Mouse (Mus musculus) hindbrain, embryonic 16.5 days (tissue): Measurements from ENCODE around the gene Thra. TPM values are rescaled to one million over a fixed set of nuclear protein-coding genes. Genes with fewer than 3 reads are reported as not detected.
A peak's percentile ranks its signal among the peaks of the same experiment; 100 is the strongest.

Source experiments
- ATAC-seq: fragments of 200-750 bp; cut with Nextera tagmentation; 2 replicates; pipeline ENCODE4 v1.8.0; 2017; ENCODE audit warnings: moderate TSS enrichment, moderate library complexity
- H3K27ac ChIP-seq: fragments of 300-500 bp; sonication (generic); 2 replicates; pipeline ENCODE4 v1.5.1; 2014; ENCODE audit warnings: low read depth, mild to moderate bottlenecking, control low read depth, low read length, moderate library complexity
- H3K27me3 ChIP-seq: fragments of 300-500 bp; sonication (generic); replicated peaks from 2 replicates; pipeline ENCODE4 v1.6.1; 2014; ENCODE audit warnings: low read length; ENCODE audit not compliant: control insufficient read depth, insufficient read depth
- H3K36me3 ChIP-seq: fragments of 300-500 bp; sonication (generic); 2 replicates; pipeline ENCODE4 v1.6.1; 2014; ENCODE audit warnings: mild to moderate bottlenecking, low read length, moderate library complexity, mixed read lengths; ENCODE audit not compliant: control insufficient read depth, insufficient read depth
- H3K4me1 ChIP-seq: fragments of 300-500 bp; sonication (generic); 2 replicates; pipeline ENCODE4 v1.6.1; 2014; ENCODE audit warnings: low read depth, low read length; ENCODE audit not compliant: control insufficient read depth, insufficient read depth
- H3K4me2 ChIP-seq: fragments of 300-500 bp; sonication (generic); 2 replicates; pipeline ENCODE4 v1.6.1; 2014; ENCODE audit warnings: mild to moderate bottlenecking, low read length, control low read depth, moderate library complexity
- H3K4me3 ChIP-seq: fragments of 300-500 bp; sonication (generic); 2 replicates; pipeline ENCODE4 v1.5.1; 2014; ENCODE audit warnings: mild to moderate bottlenecking, low read length, control low read depth, moderate library complexity
- H3K9ac ChIP-seq: fragments of 300-500 bp; sonication (generic); 2 replicates; pipeline ENCODE4 v1.6.1; 2014; ENCODE audit warnings: low read depth, mild to moderate bottlenecking, control low read depth, low read length, moderate library complexity
- H3K9me3 ChIP-seq: fragments of 300-500 bp; sonication (generic); 2 replicates; pipeline ENCODE4 v1.6.1; 2014; ENCODE audit warnings: mild to moderate bottlenecking, low read length, moderate library complexity; ENCODE audit not compliant: control insufficient read depth
- WGBS: fragments of 180-500 bp; shearing (Covaris S2); extraction: QIAGEN DNeasy Blood & Tissue Kit; methylation state at CpG from one replicate; pipeline ENCODE4 v1.1.7; 2014; 5-methylcytosine and 5-hydroxymethylcytosine counted together
- polyA plus RNA-seq: library from polyadenylated mRNA; unstranded; fragments of >200 nt; fragmentation: Nextera tagmentation; extraction: Ambion mirVana; gene quantifications from 2 replicates; pipeline ENCODE4 v1.2.1, GENCODE M21; 2015

Thra gene
- polyA plus RNA-seq, 1 experiment from 2014 or later: 144 TPM

DNA sequence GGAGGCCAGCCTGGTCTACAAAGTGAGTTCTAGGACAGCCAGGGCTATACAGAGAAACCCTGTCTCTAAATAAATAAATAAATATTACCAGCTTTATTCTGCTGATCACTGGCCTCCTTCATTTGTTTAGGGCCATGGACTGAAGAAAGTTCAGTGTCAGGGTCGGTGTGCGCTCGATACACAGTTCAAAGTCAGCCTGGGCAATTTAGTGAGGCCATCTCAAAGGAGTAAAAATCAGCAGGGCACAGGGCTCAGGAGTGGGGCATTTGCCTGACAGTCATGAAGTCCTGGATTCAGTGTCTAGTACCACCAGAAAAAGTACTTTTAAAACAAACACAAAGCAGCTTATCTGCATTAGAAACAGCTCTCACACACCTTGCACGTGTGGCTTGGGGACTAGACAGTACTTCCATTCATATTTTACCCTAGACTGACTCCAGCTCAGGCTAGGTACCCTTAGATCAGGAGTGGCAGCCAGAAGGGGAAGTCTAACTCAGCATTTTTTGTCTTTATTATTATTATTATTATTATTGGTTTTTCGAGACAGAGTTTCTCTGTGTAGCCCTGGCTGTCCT is 50.3 kb downstream of the Thra start:
- Histone ChIP-seq H3K9me3 (no peaks in the 10 kb centered on the region), H3K4me2 (no peak overlapping the region), H3K4me3 (no peak overlapping the region), H3K27me3 (no peaks in the 10 kb centered on the region), H3K4me1 (peaks cover 21% of the 10 kb centered on the region), H3K36me3 (no peaks in the 10 kb centered on the region), H3K9ac (no peak overlapping the region), H3K27ac (no peak overlapping the region)
- WGBS: 84% methylated on average over 5 of the region's 5 CpGs
- ATAC-seq: no peak

DNA sequence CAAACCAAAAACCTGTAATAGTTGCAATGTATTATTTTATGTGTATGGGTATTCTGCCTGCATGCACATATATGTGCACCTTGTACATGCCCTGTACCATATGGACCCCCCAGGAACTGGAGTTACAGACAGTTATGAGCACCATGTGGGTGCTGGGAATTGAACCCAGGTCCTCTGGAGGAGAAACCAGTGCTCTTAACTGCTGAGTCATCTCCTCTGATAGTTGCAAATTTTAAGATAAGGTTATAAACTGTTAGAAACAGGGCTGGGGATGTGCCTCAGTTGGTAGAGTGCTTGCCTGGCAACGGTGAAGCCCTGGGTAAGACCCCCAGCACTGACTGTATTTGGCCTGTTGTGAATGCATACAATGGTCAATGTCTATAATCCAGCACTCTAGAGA is 51.0 kb downstream of the Thra start:
- 70% methylated on average over 1 of the region's 1 CpGs for WGBS
- ATAC-seq: no peak

DNA sequence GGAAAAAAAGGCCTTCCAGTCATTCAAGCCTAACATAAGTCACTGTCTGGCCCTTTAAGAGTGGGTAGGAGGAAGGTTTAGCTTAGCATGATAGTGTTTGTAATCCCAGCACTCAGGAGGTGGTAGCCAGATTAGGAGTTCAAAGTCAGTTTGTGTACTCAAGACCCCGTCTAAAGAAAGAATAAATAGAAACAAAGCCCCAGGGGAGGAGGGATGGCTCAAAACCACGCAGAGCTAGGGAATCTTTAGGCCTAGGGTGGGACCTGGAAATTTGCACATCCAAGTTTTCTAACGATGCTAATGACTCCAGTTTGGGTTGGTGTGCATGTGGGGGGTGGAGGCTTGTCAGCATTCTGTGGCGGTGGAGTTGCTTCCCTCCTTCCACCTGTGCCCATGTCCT is 51.6 kb downstream of the Thra start:
- H3K36me3 ChIP-seq: no peaks in the 10 kb centered on the region
- H3K9me3 ChIP-seq: no peaks in the 10 kb centered on the region
- no peak overlapping the region for H3K4me3 ChIP-seq
- no peak overlapping the region for H3K4me2 ChIP-seq
- H3K27ac ChIP-seq: no peak overlapping the region
- H3K9ac ChIP-seq: no peak overlapping the region
- WGBS: 6% methylated on average over 4 of the region's 4 CpGs
- H3K27me3 ChIP-seq: no peaks in the 10 kb centered on the region
- no peak for ATAC-seq
- peaks cover 13% of the 10 kb centered on the region for H3K4me1 ChIP-seq

More for the DNA sequence above, 51.0 kb downstream of the Thra start:
- Histone ChIP-seq H3K9ac (no peak overlapping the region), H3K27me3 (no peaks in the 10 kb centered on the region), H3K4me1 (peaks cover 17% of the 10 kb centered on the region), H3K27ac (no peak overlapping the region), H3K4me3 (no peak overlapping the region), H3K4me2 (no peak overlapping the region), H3K9me3 (no peaks in the 10 kb centered on the region), H3K36me3 (no peaks in the 10 kb centered on the region)

DNA sequence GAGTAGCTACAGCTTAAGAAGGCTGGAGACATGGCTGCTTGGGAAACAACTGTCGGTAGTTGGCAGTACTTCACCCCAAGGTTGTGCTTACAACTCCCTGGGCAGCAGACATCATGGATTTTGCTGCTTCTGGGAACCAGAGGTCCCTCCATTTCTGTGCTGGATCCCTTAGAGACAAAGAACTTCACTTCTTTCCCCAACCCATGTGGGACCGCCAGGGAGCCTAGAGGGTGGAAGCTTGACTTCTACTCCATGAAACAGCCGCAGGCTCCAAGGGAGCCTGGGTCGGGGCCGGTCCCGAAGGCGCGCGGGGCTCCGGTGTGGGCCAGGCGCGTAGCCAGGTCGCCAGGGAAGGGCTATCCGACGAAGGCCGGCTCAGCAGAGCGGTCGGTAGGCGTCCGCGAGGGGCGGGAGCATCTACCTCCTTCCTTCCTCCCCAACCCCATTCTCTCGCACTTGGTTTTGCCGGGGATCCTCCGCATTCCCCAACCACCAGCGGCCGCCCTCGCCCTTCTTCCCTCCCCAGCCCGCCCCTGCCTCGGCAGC is 54.1 kb downstream of the Thra start:
- Histone ChIP-seq H3K4me1 (peaks cover 30% of the 10 kb centered on the region), H3K9ac (peak overlapping the region; percentile 99), H3K4me3 (peak overlapping the region; percentile 74), H3K36me3 (no peaks in the 10 kb centered on the region), H3K4me2 (peak overlapping the region; percentile 75), H3K27ac (peak overlapping the region; percentile 100), H3K27me3 (no peaks in the 10 kb centered on the region), H3K9me3 (no peaks in the 10 kb centered on the region)
- WGBS: 0% methylated on average over 22 of the region's 30 CpGs
- ATAC-seq: peak; percentile 67

DNA sequence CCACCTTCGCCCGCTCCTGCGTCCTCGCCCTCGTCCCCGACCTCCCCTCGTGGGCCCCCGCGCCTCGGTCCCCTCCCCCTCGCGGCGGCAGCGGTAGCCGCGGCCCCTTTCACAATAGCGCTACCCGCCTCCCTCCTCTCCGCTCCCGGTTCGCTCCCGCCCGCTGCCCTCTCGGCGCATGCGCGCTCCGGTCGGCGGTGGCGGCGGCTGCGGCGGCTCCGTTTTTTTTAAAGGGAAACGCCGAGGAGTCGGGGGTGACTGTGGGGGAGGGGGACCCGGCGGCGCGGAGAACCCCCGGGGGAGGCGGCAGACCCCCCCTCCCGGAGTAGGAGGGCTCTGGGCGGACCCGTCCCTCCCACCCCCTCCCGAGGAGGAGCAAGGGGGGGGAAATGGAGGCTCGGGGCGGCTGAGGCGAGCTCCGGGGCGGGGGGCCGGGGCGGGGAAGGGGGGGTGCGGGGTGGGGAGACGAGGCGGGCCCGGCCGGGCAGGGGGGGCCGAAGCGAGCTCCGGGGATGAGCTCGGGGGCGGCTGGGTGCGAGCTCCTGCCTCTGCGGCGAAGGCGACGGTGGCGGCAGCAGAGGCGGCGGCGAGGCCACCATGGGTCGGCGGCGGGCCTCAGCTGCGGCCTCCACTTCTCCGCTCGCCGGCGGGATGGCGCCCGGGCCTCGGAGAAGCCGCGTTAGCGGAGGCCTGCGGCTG is 54.7 kb downstream of the Thra start, which contains the start of gene Msl1:
Gene Msl1, plus strand, starts transcription at position 502 of the 699 bp plus-strand sequence.
- WGBS: under 1% methylated on average over 66 of the region's 89 CpGs

DNA sequence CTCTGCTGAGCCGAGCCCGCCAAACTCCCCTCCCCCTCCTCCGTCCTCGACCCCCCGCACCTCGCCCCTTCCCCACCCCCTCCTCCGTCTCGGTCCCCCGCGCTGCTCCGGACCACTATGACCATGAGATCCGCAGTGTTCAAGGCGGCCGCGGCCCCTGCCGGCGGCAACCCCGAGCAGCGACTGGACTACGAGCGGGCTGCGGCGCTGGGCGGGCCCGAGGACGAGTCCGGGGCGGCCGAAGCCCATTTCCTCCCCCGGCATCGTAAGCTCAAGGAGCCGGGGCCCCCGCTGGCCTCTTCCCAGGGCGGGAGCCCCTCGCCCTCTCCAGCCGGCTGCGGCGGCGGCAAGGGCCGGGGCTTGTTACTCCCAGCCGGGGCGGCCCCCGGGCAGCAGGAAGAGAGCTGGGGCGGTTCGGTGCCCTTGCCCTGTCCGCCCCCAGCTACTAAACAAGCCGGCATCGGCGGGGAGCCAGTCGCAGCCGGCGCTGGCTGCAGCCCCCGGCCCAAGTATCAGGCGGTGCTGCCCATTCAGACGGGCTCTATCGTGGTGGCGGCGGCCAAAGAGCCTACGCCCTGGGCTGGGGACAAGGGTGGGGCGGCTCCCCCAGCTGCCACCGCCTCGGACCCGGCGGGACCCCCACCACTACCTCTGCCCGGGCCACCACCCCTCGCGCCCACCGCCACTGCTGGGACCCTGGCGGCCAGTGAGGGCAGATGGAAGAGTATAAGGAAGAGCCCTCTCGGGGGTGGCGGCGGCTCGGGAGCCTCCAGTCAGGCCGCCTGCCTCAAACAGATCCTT is 55.5 kb downstream of the Thra start:
- peak overlapping the region; percentile 99 for H3K9ac ChIP-seq
- WGBS: 0% methylated on average over 59 of the region's 74 CpGs
- peak; percentile 40 for ATAC-seq
- H3K4me1 ChIP-seq: peaks cover 29% of the 10 kb centered on the region
- peak overlapping the region; percentile 74 for H3K4me3 ChIP-seq
- H3K27me3 ChIP-seq: no peaks in the 10 kb centered on the region
- H3K4me2 ChIP-seq: peak overlapping the region; percentile 75
- H3K27ac ChIP-seq: peak overlapping the region; percentile 100
- no peaks in the 10 kb centered on the region for H3K9me3 ChIP-seq
- peaks cover 5% of the 10 kb centered on the region; the same call in 1 of the 2 replicates for H3K36me3 ChIP-seq

More for the DNA sequence above, 54.7 kb downstream of the Thra start, which contains the start of gene Msl1:
- H3K9ac ChIP-seq: peak within 1 kb of the TSS; percentile 99
- H3K36me3 ChIP-seq: peaks cover 1% of the 10 kb centered on the region; the same call in 1 of the 2 replicates
- H3K4me3 ChIP-seq: peak within 1 kb of the TSS; percentile 74
- H3K4me2 ChIP-seq: peak within 1 kb of the TSS; percentile 75
- H3K9me3 ChIP-seq: no peaks in the 10 kb centered on the region
- peak; percentile 57 for ATAC-seq
- peaks cover 29% of the 10 kb centered on the region for H3K4me1 ChIP-seq
- H3K27me3 ChIP-seq: no peaks in the 10 kb centered on the region
- H3K27ac ChIP-seq: peak within 1 kb of the TSS; percentile 100

DNA sequence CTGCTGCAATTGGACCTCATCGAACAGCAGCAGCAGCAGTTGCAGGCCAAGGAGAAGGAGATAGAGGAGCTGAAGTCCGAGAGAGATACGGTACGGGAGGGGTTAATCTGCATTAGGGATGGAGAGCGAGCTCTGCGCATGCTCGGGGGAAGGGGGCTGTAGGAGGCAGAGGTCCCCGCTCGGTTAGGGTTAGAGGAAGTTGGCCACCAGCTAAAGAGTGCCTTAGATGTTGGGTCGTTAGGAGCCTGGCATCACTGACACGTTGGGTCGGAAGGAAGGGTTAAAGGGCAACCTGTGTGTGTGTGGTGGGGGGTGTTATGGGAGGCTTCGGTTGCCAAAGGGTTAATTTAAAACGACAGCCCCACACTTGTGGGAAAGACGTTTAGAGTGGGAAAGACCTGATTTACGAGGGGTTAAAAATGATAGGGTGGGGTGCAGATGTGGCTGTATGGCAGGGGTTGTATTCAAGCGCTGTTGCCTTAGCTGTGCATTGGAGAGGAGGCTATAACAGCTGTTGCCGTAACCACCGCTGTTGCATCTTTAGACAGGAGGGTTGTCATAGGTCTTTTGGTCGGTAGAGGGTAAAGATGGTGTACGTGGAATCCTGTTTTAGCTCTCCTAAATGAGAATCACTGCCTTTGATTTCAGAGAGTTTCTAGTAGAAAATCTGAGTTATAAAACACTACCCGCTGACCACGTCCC is 56.2 kb downstream of the Thra start:
- H3K4me1 ChIP-seq: peaks cover 29% of the 10 kb centered on the region
- peak overlapping the region; percentile 74 for H3K4me3 ChIP-seq
- WGBS: 2% methylated on average over 23 of the region's 23 CpGs
- no peaks in the 10 kb centered on the region for H3K27me3 ChIP-seq
- H3K9ac ChIP-seq: peak overlapping the region; percentile 99
- peaks cover 9% of the 10 kb centered on the region; the same call in 1 of the 2 replicates for H3K36me3 ChIP-seq
- peak overlapping the region; percentile 75 for H3K4me2 ChIP-seq
- peak; percentile 74 for ATAC-seq
- H3K9me3 ChIP-seq: no peaks in the 10 kb centered on the region
- H3K27ac ChIP-seq: peak overlapping the region; percentile 100

DNA sequence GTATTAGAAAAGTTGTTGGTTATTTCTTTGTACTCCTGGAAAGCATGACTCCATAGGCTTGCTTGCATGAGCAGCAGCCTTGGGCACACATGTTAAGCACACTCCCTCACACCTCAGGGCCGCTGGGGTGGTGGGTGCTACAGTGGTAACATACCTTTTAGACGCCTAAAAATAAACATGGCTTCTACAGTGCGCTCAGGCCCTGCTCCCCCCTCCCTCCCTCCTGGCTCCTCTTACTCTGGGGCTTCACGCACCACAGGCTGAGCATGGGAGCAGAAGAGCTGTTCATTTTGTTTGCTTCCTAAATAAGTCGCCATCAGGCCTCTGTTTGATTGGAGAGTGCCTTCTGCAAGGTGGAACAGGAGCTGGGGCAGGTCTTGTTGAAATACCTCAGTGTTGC is 56.9 kb downstream of the Thra start:
- Histone ChIP-seq H3K36me3 (peaks cover 9% of the 10 kb centered on the region; the same call in 1 of the 2 replicates), H3K4me1 (peaks cover 29% of the 10 kb centered on the region)
- WGBS: 11% methylated on average over 5 of the region's 5 CpGs

More for the DNA sequence above, 56.9 kb downstream of the Thra start:
- Histone ChIP-seq H3K4me3 (peak overlapping the region; percentile 74), H3K9ac (peak overlapping the region; percentile 99), H3K9me3 (no peaks in the 10 kb centered on the region), H3K27me3 (no peaks in the 10 kb centered on the region), H3K27ac (no peak overlapping the region), H3K4me2 (peak overlapping the region; percentile 75)
- no peak for ATAC-seq
